Mouse (Mus musculus) monocyte, adult 5-6 weeks (primary cell): Measurements from ENCODE around the gene Tmem177. TPM values are rescaled to one million over a fixed set of nuclear protein-coding genes. Genes with fewer than 3 reads are reported as not detected.

Experiments
- ATAC-seq: fragments of 153-309, 156-312 bp; replicated peaks from 2 replicates; pipeline ENCODE4 v1.8.0; 2017; ENCODE audit warnings: mild to moderate bottlenecking; ENCODE audit not compliant: low TSS enrichment, insufficient number of reproducible peaks, severe bottlenecking, poor library complexity, low FRiP score
- total RNA-seq: library from RNA; stranded (forward); fragments of 200-1000, 200-491, 200-594 nt; gene quantifications from 3 replicates; pipeline ENCODE4 v1.2.3, GENCODE M21; 2017

Gene Tmem177
- 0.64 to 3.5 TPM (median 0.76 TPM) in 3 replicates for total RNA-seq

DNA sequence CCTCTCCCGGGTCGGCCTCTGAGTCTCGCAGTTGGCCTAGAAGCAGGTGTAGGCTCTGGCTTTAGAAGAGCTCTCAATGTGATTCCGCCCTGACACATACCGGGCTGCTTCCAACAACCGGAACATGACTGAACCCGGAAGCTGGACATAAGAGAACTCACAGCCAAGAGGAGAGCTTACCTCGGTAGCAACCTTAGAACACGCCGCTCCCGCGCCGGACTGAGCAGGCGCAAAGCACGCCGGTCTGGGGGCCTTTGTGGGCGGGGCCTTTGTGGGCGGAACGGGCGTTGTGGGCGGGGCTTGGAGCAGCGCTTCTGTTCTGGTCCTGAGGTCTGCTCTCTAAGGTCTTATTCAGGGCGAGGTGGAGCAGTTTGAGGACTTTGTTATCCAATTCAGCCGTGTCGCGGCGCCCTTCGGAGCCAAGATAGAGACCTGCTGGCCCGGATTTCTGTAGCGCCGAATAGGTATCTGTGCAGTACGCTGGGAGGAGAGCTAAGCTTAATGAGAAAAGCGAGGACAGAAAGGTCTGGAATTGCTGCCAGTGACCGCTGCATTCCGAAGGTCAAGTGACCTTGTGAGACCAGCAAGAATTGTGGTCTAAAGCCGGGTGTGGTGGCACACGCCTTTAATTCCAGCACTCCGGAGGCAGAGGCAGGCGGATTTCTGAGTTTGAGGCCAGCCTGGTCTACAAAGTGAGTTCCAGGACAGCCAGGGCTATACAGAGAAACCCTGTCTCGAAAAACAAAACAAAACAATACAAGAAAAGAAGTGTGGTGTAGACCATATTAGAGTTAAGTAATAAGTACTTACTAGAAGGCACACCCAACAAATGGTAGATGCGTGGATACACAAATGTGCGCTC, at the start of gene Tmem177:
TSS of gene Tmem177 (minus strand) at position 256 of the 862 bp plus-strand sequence.
- ATAC-seq, result peak; percentile 86

DNA sequence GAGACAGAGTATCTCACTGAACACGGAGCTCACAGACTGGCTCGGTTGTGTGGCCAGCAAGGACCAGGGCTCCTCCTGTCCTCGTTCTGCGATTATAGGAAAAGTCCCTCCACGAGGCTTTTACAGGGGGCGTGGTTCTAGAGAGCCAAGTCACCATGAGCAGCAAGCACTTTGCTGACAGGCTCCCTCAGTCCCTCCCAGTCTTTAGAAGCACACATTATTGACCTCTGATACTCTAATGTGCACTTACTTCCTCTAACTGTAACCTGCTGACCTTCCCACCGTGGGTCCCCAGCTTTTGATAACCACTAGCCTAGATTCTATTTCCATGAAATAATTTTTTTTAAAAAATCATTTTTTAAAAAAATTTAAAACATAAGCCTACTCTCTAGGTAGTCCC, 46.9 kb upstream of the Tmem177 start:
- no peak for ATAC-seq

GRCm38 (mm10) chr1:119959464-119959863, 46.5 kb upstream of the Tmem177 start:
- ATAC-seq, result no peak; the same call in 1 of the 2 replicates

- no peak for ATAC-seq
Measured at GRCm38 (mm10) chr1:119957716-119958222, 44.8 kb upstream of the Tmem177 start.

DNA sequence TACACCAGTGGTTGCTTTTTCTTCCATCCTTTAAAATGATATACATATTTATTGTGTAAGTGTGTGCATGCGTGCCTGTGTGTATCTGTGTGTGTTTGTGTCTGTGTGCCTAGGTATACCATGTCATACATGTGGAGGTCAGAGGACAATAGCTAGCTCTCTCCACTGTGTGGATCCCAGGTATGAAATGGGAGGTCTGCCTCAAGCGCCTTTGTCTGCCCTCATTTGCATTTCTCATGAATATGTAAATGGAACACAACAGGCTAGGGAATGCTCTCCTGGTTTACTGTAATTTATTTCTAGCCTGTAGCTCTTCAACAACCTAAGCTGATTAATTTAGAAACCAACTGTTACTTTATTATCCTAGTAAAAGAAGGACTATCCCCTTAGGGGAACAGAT, 41.7 kb upstream of the Tmem177 start:
- ATAC-seq, result no peak

DNA sequence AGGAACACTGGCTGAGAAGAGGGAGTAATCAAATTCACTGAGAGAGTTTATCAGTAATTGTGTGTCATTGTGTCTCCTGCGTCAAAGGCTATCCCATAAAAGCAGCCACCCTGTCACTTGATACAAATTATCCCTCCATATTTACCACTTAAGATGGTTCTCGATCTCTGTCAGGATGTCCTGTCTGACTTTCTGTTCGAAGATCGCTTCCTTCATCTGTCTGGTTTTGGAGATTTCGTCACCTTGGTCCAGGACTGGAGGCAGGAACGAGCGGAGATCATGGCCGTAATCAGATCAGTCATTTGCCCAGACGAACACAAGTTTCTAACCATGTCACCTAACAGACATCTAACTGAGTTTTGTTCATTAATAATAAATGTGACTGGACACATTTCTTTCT, 40.4 kb upstream of the Tmem177 start:
- ATAC-seq, result no peak

DNA sequence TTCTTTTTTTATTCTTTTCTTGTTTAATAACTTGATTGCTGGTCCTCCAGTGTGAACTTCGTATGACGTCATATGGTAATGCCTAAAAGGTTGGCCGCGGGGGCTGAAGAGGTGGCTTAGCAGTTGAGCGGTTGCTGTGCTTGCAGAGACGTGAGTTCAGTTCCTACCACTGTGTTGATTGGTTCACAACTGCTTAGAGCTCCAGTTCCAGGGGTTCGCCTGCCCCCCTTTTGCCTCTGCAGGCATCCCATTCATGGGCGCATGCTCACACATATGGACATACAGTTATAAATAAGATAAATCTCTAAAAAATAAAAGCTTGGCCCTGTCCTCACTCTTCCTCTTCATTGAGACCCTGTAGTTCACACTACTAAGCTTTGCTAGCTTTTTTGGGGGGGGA, 37.1 kb upstream of the Tmem177 start:
- ATAC-seq, result no peak

- no peak for ATAC-seq
Measured at GRCm38 (mm10) chr1:119936861-119937260, 23.9 kb upstream of the Tmem177 start.

DNA sequence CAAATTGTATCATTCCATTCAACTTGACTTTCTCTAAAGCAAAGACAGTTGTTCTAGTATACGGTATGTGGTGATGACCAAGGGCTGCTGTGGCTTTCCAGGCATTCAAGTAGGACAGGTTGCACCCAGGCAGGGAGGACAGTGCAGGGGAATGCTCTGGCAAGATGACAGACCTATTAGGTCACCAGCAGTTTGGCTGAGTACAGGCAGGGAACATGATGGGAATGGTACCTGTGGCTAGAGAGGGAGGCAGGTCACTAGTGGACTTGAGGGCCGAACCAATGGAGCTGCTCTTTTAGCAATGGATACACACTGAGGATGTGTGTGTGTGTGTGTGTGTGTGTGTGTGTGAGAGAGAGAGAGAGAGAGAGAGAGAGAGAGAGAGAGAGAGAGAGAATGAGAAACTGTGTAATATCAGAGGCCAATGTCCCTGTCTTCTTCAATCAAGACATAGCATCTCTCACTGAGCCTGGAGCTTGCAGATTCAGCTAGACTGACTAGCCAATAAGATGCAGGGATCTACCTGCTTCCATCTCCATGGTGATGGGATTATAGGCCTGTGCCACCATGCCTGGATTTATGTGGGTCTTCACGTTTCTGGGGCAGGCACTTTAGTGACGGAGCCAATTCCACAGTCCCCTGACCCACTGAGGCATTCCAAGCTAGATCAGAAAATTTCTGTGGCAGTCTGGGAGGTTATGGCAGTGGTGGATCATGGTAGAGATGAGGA, 18.6 kb upstream of the Tmem177 start:
- no peak for ATAC-seq

GRCm38 (mm10) chr1:119929715-119930114, 16.7 kb upstream of the Tmem177 start:
- ATAC-seq, result no peak

DNA sequence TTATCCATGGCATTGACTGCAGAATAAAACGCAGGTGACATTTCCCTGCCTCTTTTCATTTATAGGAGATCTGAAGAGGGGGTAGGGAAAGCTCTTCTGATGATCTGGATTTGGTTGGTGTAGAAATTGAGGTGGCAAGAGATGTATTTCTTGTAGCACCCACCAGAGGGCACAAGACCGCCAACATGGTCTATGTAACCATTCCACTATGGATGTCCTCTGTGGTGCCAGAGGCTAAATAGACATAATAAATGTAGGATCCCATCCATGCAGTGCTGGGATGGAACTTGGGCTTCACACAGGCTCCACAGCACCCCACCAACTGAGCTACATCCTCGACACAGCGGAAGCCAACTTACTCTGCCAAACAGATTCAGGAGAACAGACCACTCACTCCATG, 6.3 kb upstream of the Tmem177 start:
- ATAC-seq, result no peak

- no peak for ATAC-seq
Measured at GRCm38 (mm10) chr1:119916823-119917371, 3.9 kb upstream of the Tmem177 start.

DNA sequence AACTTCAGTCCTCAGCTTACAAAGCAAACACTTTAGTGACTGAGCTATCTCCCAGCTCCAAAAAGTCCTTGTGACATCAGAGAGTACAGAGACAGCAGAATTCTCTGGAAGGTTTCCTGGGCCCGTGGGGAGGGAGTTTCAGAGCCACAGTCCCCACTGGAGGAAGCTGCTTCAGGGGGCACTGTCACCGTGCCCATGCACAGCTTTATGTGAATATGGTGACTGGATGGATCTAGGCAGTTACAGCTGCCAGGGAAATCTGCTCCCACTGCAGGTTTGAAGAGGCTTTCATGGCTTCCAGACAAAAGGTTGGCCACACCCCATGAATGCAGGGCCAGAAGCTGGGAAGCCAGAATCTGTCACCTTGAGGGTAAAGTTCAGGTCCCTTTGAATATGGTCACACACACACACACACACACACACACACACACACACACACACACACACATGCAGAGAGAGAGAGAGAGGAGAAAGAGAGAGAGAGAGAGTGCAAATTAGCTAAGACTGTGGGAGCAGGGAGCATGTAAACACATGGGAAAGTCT, 5.7 kb downstream of the Tmem177 start:
- no peak for ATAC-seq

DNA sequence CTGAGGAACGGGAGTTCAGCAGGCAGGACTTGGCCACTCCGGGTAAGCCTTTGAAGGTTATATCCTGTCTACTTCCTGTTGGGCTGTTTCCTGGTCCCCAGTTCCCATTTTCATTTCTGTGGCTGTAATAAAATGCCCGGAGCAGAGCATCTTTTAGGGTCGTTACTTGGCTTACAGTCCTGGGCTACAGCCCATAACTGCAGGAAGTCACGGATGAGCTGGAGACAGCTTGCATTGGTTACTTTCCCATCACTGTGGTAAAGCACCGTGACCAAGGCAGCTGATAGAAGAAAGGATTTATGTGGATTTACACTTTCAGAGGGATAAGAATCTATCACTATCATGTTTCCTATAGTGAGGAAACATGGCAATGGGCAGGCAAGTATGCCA, 9.8 kb downstream of the Tmem177 start:
- ATAC-seq, result no peak

- no peak for ATAC-seq
Measured at GRCm38 (mm10) chr1:119902551-119903230, 10.3 kb downstream of the Tmem177 start.

DNA sequence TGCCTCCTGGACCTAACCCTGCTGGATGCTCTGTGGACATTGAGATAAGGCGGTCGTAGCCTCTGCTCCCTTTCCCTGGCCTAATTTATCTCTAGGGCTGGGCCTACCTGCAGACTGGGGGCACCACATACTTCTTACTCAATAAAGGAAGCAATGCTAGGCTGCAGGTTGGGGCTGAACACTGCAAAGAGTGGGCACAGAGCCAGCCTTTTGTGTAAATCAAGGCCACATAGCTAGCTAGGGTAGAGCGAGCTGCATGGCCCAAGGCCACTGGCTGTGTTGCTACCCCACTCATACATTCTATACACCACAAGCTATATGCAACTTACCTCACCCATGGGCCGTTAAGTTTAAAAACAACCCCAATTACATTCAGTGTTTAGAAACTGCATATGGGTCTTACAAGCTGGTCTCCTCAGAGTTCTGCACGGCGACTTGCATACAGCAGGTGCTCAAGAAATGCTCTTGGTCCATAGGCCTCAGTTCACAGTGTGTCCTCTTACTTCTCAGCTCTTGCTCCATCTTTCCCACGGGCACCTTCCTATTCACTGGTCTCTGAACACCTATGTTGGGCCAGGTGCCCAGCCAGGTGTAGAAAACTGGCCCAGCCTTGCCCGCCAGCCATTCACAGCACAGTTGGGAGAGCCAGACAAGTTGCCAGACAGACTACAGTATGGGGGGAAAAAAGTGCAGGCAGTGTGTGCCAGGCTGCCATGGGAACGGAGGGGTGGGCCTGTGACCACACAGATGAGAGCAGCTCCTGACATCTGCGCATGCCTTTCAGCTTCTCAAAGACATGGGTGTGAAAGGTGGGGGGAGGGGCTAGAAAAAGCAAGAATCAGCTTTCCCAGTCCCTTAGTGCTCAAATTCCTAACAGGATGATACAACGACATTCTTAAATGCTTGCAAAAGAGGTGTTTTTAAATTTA, 13.5 kb downstream of the Tmem177 start:
- ATAC-seq, result no peak

DNA sequence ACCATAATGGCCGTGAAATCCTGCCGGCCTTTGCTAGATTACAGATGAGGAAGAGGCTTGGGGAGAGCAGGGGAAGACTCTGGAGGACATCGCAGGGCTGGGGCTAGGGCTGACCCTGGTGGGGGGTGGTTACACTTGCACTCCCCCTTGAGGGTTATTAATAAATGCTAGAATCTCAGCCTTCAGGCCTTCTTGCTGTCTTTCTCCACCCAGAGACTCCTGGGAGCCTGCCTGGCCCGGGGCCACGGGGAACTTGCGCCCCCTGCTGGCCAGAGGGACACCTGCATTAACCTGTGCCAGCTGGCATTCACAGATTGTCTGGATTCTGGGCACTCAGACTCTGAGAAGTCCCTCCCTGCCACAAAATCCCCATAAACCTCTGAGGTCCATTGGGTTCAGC, 18.1 kb downstream of the Tmem177 start:
- 0 out of 2 replicates have a peak, but pooled peaks have one; percentile 47 for ATAC-seq

DNA sequence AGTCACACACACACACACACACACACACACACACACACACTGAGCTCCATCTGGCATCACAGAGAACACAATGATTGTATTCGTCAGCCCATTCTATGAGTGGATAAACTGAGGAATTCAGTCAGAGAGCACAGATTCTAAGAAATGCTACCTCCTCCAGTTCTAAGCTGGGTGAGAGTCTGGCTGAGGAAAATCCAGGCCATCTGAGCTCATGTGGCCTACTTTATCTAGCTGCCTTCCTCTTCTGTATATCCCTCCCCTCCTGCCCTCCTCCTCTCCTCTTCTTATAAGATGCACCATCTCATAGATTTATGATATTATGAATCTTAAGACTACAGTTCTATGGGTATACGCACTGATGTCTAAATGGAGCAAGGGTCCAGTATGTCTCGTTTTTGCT, 19.4 kb downstream of the Tmem177 start:
- ATAC-seq, result no peak
